Mouse (Mus musculus) testis, postnatal 10 days (tissue): ENCODE results near the gene Ap5b1.
A peak's percentile ranks its signal among the peaks of the same experiment; 100 is the strongest.

ENCODE experiments used
- DNase-seq: peaks from one replicate; pipeline ENCODE4 v3.0.0; 2021; ENCODE audit warnings: low spot score

Gene Ap5b1

GRCm38 (mm10) chr19:5567180-5567533 is 668 bp upstream of the Ap5b1 start:
- DNase-seq: no peak

DNA sequence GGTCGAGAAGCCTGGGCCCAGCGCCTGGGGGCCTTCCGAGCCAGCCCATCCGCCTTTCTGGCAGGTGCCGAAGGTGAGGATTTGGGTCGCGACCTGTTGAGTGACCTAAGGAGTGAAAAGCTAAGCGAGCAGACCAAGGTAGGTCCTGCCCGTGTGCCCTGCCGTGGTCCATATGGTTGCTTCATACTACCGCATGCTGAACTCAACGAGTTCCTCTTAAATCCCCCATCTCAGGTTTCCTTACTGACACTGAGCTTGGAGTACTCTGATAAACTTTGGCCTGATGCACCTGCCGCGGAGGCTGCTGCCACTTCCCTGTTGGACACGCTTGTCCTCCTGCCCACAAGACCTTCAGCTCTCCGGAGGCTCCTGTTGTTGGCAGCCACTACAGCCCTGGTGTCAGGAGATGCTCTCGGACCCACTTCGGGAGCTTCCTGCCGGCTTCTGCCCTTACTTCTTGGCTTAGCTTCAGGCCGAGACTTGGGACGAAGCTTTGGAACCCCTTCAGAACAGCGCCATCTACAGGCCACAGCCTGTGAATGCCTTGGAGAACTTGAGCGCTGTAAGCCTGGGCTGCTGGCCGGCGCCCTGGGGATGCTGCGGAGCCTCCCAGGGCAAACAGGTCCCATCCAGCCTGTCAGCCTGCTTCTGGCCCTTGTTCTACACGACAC is 780 bp downstream of the Ap5b1 start:
- peak; percentile 90 for DNase-seq

DNA sequence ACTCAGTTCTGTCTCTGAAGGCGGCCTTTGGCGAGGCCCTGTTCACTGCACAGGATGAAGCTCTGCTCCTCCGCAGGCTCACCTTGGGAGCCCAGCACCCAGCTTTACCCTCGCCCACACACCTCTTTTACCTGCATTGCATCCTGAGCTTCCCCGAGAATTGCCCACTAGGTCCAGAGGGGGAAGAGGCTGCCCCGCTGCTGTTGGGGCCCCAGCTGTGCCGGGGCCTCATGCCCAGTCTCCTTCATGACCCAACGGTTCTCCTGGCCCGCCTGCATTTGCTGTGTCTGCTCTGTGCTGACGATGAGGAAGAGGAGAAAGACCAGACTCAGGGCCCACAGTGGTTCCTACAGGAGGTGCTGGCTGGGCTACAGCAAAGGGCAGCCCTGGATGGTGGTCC is 1.7 kb downstream of the Ap5b1 start:
- no peak for DNase-seq

- DNase-seq: no peak
Observed at GRCm38 (mm10) chr19:5570353-5571246, 2.8 kb downstream of the Ap5b1 start.

DNA sequence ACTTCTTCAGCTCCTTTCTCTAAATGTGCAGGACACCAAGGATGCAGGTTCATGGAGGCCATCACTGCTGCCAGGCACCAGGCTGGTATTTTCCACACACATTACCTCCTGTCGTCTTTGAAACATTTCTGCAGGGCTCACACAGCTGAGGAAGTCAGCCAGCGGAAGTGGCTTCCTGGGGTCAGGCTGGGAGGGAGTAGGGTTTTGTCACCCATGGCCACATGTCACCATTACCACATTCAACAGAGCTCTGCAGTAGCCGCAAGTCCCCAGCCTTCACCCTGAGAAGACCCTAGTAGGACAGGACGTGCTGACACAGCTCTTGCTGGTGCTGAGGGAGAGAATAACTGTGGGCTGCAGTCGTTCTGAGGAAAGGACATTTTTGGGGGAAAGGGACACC is 4.0 kb downstream of the Ap5b1 start:
- no peak for DNase-seq

GRCm38 (mm10) chr19:5572331-5573125 is 4.7 kb downstream of the Ap5b1 start:
- no peak for DNase-seq

GRCm38 (mm10) chr19:5575336-5575735 is 7.5 kb downstream of the Ap5b1 start:
- DNase-seq: no peak

- DNase-seq: no peak
Observed at GRCm38 (mm10) chr19:5579971-5580370, 12.1 kb downstream of the Ap5b1 start.

DNA sequence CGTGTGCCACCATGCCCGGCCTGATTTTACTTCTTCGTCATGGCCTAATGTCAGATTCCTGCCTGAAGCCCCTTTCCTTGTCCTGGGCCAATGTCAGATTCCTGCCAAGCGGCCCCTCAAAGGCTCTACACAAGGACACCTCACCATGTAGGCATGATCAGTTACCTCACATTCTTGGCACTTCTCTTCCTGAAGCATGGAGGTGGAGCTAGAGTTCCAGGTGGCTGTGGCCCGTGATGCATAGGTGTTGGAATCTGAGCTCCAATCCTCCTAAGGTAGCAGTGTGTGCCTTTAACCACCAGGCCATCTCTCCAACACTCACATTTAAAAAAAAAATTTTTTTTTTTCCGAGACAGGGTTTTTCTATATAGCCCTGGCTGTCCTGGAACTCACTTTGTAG is 13.0 kb downstream of the Ap5b1 start:
- no peak for DNase-seq

DNA sequence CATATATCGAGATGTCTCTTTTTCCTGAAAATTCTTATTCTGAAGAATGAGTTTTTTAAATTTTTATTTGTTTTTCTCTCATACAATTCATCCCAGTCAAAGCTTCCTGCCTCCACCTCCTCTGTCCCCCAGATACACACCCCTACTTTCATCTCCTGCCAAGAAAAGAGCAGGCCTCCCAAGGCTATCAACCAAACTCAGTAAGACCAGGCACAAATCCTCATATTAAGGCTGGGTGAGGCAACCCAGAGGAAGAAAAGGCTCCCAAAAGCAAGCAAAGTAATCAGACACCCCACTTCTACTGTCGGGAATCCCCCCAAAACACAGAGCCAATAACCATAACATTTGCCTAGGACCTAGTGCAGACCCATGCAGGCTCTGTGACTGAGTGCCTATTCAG is 14.2 kb downstream of the Ap5b1 start:
- no peak for DNase-seq

DNA sequence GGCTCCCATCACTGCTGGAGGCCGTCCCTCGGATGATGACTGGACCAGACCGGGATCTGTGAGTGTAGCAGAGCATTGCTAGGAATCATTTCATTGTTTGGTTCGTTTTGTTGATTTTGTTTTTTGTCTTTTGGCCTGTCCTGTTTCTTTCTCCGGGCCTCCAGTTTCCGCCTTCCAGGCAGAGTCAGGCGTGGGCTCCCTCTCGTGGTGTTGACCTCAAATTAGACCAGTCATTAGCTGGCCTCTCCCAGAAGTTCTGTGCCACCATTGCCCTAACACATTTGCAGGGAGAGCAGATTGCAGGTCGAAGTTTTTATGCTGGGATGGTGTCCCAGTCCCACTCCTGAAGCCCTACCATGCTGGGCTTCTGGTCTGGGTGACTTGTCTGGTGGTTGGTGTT is 21.3 kb downstream of the Ap5b1 start:
- DNase-seq: peak; percentile 39

- no peak for DNase-seq
Observed at GRCm38 (mm10) chr19:5591888-5592287, 24.1 kb downstream of the Ap5b1 start.

GRCm38 (mm10) chr19:5599224-5599623 is 31.4 kb downstream of the Ap5b1 start:
- no peak for DNase-seq

DNA sequence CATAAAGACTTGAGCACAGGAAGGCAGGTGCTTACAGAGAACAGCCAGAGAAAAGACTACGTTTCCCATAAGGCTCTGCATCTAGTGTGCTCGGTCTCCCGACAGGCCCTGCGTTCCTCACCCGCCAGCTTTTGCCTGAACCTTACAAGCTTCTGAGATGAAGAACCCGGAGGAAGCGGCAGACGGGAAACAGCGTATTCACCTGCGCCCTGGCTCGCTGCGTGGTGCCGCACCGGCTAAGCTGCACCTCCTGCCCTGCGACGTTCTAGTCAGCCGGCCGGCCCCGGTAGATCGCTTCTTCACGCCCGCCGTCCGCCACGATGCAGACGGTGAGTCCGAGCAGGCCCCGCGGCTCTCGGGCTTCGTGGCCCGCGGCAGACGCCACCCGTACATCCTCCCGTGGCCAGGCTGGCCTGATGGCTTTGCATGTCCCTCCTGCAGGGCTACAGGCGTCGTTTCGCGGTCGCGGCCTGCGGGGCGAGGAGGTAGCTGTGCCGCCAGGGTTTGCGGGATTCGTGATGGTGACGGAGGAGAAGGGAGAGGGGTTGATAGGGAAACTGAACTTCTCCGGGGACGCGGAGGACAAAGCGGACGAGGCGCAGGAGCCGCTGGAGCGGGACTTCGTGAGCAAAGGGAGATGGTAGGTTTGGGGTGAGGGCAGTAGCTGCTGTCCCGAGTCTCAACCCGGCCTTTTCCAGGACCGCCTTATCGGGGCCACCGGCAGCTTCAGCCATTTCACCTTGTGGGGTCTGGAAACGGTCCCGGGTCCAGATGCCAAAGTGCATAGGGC is 34.1 kb downstream of the Ap5b1 start, which contains the start of gene Rnaseh2c:
Rnaseh2c (plus strand) TSS at position 122 of the 790 bp plus-strand sequence.
- peak; percentile 74 for DNase-seq

GRCm38 (mm10) chr19:5603664-5604063 is 35.8 kb downstream of the Ap5b1 start:
- DNase-seq: no peak

DNA sequence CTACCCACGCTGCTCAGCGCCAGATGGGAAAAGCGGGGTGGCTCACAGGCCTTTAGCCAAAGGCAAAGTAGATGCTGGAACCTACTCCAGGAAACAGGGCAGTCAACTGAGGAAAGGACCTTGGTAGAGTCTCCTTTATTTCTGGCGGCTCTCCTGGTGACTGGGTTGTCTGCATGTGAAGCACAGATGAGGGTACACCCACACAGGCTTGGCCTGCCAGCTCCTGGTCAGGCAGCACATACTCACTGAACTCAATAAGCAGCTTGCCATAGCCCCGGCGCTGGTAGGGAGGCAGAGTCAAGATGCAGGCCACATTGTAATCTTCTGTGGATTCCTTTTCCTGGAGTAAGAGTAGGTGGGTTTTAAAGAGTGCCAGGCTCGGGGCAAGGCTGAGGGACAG is 37.3 kb downstream of the Ap5b1 start:
- DNase-seq: no peak

- no peak for DNase-seq
Observed at GRCm38 (mm10) chr19:5606196-5606595, 38.4 kb downstream of the Ap5b1 start.

DNA sequence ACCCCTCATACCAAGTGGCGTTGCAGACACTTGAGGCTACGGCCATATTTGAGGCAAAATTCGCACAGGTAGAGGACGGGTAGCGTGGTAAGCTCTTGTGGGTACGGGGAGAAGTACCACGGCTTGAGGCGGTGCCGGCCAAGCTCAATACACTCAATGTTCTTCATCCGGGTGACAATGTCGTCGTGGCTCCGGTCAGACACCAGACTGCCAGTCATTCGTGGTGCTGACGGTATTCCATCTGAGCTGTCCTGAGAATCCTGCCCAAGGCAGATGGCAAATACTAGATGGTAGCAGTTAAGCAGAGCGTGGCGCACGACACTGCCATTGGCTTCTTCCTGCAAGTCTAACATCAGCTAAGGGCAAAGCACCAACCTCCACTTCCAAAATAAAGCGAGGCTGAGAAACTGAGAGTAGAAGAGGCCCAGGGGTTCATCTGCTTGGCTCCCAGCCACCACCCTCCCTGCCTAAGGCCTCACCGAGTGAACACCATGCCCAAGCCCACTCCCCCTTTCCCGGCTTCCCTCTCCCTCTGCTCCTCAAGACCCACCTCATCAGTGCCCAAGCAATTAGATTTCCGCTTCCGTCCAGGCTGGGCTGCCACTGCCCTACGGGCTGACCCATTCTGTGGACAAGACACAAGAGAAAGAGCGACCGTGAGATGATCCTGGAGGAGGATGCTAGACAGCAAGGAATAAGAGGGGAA is 40.0 kb downstream of the Ap5b1 start:
- no peak for DNase-seq

DNA sequence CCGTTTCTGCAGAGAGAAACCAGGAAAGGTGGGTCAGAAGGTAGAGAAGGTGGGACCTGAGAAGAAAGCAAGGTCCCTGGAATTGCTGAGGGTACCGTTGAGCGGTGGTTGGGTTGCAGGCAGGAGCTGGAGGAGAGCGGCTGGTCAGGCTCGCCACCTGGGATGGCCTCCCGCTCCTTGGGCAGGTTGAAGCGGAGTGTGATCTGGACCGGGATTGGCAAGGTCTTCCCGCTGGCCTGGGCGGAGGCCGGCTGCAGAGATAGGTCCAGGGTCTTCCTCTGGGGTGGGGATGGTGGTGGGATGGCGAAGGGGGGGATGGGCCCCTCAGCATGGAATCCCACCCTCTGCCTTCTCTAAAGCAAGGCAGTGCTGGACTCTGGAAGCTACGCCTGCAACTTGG is 40.9 kb downstream of the Ap5b1 start:
- no peak for DNase-seq

DNA sequence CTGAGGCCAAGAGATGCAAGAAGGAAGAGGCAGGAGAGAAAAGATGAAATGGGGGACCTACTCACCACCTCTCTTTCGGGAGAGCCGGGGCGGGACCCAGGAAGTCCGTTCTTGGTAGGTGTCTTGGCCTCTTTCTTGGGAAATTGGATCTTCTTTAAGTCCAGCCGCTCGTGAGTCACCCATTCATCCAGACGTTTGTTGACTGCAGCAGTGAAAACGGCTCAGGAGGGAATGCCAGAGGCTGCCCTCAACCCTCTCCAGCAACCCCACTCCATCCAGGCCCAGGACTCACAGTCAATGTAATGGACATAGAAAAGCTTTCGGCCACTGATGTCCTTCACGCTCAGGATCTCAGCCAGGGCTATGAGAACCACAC is 41.3 kb downstream of the Ap5b1 start:
- no peak for DNase-seq
